Mouse (Mus musculus): ENCODE data around the gene Ccr3.

- no peak for TF ChIP-seq CTCF (IDR thresholded peaks at IDR 0.05; ENCODE audit: low read depth)
- no peak for TF ChIP-seq EP300 (IDR thresholded peaks at IDR 0.05; ENCODE audit: low read depth)
Observed at GRCm38 (mm10) chr9:124079803-124080202, 58.0 kb downstream of the Ccr3 start.
